Mouse (Mus musculus) c-Kit-negative CD71-positive TER-119-positive erythroid progenitor cells, embryonic 14.5 days (primary cell): ENCODE results near the gene Sema4c.

Experiments used
- DNase-seq: peaks from one replicate; pipeline ENCODE4 v3.0.0-alpha.2; 2013; ENCODE audit warnings: low read depth, low spot score

Gene Sema4c

GRCm38 (mm10) chr1:36508238-36508637 is 49.9 kb downstream of the Sema4c start:
- no peak for DNase-seq

GRCm38 (mm10) chr1:36501261-36501660 is 56.9 kb downstream of the Sema4c start:
- peak; percentile 55 for DNase-seq
